Mouse (Mus musculus) lung, postnatal 25 days (tissue): ENCODE measurements around the gene Rpa1.

ENCODE experiments used
- DNase-seq: peaks from one replicate; pipeline ENCODE4 v3.0.0; 2022; ENCODE audit warnings: low spot score

Rpa1 gene

DNA sequence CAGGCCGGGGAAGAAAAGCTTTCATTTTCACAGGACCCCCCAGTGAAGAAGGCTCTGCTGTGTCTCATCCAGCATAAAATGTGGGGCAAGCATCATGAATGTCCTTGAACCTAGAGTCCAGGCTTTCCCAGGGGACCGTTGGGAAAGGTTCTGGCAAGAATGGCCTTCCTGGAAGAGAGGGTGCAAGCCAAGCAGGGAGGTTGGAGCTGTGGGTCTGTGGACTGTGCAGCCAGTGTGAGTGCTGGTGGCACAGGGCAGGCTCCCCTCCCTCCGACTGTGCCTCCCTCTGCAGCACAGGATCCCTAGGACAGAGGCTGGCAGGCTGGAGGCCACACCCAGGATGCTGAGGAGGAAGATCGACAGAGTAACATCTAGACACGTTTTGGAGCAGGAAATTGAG lies 85.3 kb downstream of the Rpa1 start:
- DNase-seq, result no peak

DNA sequence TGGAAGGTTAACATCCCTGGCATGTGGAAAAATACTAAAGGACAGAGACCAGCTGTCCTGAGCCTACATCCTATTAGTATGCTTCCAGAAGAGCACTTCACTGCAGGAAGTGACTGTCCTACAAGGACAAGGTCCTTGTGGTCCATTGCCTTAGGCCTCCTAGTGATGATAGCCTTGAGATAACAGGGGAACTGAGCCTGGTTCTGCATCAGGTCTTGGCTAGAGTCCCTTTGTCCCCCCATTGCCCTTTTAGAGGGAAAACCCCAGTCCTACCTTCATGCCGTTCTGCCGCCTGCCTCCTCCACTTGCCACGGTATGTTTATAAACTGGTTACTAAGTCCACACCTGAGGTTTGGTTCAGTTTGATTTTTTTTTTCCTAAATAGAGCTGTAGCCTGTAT lies 85.9 kb downstream of the Rpa1 start:
- DNase-seq, result no peak

DNA sequence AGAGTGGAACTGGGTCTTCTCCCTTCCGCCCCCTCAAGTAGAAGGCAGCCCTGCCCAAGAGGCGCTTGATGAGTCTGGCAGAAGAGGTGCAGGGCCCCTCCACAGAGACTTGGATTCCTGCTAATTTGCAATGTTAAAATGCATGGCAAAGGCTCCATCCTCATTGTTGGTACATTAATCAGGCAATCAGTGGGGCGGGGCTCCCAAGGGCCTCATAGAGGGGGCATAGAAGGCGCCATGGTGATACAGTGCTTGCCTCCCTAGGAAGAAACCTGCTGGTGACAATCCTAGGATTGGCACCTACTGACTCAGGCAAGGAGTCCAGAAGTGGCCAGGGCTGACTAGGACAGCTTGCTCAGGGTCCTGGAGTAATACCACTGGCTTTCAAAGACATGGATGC lies 86.4 kb downstream of the Rpa1 start:
- no peak for DNase-seq

DNA sequence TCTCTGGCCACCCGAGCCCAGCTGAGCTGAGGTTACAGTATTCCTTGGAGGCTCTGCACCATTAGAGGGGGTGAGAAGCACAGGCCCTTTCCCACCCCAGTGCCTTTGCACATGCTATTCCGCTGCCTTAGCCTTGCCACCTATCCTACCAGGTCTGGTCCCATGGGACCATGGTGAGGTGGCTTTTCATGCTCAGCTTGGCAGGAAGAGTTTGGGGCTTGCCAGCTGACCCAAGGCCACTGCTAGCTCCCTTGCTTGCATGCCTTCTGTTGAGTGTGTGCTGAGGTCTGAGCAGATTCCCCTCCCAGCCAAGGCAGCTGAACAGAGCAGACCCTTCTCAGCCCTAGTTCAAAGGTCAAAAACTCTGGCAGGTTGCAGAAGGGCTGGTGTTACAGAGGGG lies 87.1 kb downstream of the Rpa1 start:
- DNase-seq, result no peak

DNA sequence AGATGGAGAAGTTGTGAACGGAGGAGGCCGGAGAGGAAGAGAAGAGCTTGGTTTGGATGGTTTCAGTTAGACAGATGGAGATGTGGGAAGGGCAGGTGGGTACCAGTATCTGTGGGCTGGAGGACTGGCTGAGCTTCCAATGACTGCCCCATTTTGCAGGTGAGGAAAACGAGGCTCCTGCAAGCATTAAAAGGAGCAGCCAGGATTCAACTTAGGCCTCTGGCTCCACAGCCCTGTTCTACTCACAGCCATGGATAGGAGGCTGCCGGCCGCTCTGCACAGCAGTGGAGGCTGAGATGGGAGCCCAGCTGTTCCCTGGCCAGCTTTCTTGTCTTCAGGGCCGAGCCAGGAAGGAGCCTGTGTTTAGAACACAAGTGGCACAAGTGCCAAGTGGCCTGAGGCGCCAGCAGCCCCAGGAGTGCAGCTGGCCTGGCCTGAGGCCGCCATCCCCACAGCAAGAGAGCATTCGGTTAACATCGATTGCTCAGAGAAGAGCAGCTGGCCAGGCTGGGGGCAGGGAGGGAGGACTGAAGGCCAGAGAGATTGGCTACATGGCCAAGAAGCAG lies 88.0 kb downstream of the Rpa1 start:
- peak; percentile 30 for DNase-seq

DNA sequence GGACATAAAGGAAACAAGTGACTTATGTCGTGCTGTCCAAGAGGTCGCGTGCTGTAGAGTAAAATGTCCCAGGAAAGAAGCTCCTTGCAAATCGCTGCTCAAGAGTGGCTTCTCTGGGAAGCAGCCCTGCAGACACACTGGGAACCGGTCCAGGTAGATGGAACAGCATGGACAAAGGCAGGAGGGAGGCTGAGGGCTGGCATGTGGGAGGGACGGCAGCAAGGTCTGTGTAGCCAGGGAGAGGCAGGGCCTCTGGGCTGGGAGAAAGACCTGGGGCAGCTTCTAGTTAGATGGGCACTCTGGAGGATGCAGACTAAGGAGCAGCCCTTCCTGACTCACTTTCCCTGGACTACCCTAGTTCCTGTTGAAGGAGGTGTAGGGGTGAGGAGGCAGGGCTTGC lies 88.7 kb downstream of the Rpa1 start:
- no peak for DNase-seq

DNA sequence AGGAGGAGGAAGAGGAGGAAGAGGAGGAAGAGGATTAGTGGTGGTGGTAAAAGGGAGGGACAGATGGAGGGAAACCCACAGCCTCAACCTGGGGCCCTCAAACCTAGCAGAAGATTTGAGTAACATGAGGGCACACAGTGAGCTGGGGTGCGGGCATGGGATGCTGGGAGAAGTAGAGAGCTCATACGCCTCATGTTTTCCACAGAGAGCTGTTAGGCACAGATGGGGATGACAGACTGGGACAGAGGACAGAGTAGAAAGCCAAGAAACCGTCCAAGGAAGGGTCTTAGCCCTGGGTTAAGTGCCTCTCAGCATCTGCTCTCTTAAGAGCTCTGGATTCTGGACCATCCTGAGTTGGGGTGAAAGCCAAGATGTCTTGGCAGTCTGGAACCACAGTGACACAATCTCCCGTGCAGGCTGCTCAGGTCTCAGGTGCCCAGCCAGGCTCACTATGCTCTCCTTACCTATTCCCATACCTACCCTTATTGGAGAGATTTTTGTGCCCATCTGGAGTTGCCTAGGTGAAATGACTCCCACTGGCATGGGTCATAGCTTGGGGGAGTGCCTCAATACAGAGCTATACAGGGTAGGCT lies 91.0 kb downstream of the Rpa1 start:
- DNase-seq, result no peak

DNA sequence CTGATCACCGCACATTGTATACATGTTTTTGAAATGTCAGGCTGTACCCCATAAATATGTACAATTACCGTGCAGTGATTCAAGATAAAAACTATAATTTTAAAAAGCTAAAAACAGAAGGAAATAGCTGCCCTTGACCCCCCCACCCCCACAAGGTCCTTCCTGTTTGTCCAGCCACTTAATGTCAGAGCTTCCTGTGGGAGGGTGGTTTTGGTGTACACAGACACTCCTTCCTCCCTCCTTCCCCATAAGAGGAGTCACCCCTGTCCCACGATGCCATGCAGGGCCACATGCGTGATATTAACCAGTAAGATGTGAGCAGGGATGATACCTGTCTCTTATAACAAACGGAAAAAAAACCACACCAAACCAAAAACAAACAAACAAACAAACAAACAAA lies 92.8 kb downstream of the Rpa1 start:
- no peak for DNase-seq

DNA sequence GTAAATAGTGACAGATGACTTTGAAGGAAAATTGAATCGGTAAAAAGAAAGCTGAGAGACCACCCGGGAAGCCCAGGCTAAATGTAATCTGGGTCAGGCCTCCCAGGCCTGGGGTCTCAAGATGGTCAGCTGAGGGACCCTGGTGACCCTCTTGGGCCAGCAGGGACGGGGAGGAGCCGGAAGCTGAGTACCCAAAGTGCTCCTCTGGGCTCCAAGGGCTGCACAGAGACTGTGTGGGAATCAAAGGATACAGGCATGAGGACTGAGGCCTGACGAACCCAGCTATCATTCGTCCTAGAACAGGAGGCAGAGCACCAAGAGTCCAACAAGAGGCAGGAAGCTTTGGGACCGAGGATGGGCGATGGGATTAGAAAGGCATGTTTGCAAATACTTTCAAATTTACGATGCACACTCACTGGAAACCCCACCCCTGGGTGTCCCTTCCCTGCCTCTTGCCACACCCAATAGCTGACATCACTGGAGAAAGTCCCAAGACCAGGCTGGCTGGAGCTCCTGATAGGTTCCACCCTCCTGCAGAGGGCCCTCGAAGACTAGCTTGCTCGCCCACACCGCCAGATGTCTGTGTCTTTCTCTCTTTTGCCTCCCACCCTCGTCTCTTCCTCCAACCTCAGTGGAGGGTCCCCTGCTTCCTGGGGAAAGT lies 93.7 kb downstream of the Rpa1 start:
- DNase-seq, result peak; percentile 76

DNA sequence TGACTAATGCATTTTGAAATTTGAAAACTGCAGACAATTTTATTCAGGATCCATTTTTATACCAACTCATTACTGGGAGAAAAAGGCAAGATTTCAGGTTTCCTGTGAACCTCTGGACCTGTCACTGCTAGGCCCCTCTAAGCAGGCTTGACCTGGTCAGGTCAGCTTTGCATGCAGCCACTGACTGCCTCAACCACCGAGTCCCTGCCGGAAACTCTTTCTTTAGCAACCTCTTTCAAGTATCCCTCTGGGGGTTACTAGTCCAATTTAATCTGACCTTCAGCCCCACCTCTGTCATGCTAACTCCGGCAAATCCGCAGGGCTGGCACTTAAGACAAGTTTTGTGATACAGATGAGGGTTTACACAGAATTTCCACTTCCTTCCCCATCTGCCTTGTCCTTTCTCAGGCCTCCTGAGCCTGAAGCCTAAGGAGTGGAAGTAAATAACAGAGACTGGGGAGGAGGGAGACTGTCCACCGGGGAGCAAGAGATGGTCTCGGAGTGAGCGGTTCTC lies 96.5 kb downstream of the Rpa1 start:
- DNase-seq, result no peak

DNA sequence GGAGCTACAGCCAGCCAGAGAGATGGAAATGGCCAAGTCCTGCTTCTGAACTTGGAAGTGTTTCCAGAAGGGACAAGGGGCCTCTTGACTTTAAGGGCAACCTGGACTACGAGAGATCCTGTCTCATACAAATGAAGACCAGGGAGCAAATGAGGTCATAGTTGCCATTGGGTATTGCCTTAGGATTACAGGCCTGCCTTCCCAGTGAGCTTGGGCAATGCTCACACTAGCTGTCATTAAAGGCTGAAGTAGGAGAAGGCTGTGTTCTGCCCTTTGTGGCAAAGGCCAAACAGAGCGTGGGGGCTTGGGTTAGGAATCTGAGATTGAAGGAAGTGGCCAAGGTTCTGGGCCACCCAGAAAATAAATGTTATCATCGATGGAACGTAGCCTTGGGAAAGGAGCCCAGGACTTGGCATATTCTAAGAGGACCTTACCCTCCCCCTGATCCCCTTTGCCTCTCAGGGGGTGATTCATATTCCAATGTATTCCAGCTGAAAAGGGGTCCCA lies 97.1 kb downstream of the Rpa1 start:
- no peak for DNase-seq

DNA sequence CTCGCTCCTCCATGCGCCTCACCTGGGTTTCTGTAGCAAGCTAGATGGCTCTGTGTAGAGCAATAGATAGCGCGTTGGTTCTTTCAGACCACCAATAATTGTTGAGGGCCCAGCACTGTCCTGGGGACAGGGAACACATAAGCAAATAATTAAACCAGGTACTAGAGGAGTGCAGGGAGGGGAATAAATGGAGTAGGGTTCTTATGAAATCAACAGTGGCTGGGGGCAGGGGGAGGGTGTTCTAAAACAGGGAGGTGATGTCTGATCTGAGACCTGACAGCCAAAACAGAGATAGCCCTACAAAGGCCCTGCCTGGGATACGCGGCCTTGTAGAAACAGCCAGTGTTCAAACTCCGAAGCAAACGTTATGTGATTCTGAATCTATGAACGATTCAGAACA lies 98.5 kb downstream of the Rpa1 start:
- DNase-seq, result no peak
